In the genomic region with DNA sequence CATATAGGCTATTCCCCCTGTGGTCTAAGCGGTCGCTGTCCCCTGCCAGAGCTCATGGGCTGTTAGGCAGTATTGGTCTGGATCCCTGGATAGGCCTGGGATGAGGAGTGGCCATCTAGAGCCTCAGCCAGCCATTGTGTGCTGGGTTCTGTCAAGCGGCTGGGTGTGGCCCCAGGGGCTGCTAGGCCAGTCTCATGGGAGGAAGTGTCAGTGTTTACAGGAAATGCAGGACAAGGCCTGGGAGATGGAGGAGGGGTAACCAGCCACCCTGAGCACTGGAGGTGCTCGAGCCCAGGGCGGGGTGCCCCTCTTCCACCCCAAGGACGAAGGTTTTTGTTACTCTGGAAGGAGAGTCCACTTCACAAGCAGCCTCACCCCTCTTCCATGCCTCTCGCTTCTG, we compare ENCODE assay signal across 11 mouse cellular contexts. TPM values are rescaled to one million over a fixed set of nuclear protein-coding genes. Genes with fewer than 3 reads are reported as not detected.
DNase-seq lines count a peak whose midpoint lies in the region; ATAC-seq and TF ChIP-seq lines count a peak whose summit lies in the region.
"Had no signal": no experiment of that assay in that cellular context is flagged by ENCODE, and none has a peak within 500 bp of the region (broad histone marks: within the 10 kb centered on the region; RNA-seq: fewer than 3 reads in every experiment).

No protein-coding gene starts in this region.

- TF ChIP-seq CTCF in lung, embryonic 14.5 days (IDR thresholded peaks at IDR 0.05; ENCODE audit: low read depth): no peak
- no peak for TF ChIP-seq CTCF in forebrain, postnatal 0 days (IDR thresholded peaks at IDR 0.05; ENCODE audit: low read depth)

- H3K36me3 ChIP-seq in heart, embryonic 12.5 days: no peaks in the 10 kb centered on the region
- H3K36me3 ChIP-seq in lung, embryonic 14.5 days (ENCODE audit: insufficient read depth): no peaks in the 10 kb centered on the region
- H3K36me3 ChIP-seq in forebrain, embryonic 11.5 days (ENCODE audit: control insufficient read depth, insufficient read depth, low read length): no peaks in the 10 kb centered on the region
- H3K36me3 ChIP-seq in forebrain, postnatal 0 days (ENCODE audit: insufficient read depth): no peaks in the 10 kb centered on the region
- H3K36me3 ChIP-seq: heart, embryonic 13.5 days had no signal

- no peaks in the 10 kb centered on the region for H3K27me3 ChIP-seq in heart, embryonic 12.5 days (replicated peaks)
- no peaks in the 10 kb centered on the region for H3K27me3 ChIP-seq in lung, embryonic 14.5 days (ENCODE audit: insufficient read depth, low read length)
- H3K27me3 ChIP-seq in forebrain, embryonic 11.5 days (ENCODE audit: control insufficient read depth, insufficient read depth, low read length): no peaks in the 10 kb centered on the region
- H3K27me3 ChIP-seq in forebrain, postnatal 0 days (ENCODE audit: insufficient read depth, low read length): no peaks in the 10 kb centered on the region
- H3K27me3 ChIP-seq: heart, embryonic 13.5 days had no signal

- H3K9me3 ChIP-seq in heart, embryonic 12.5 days (replicated peaks): no peaks in the 10 kb centered on the region
- H3K9me3 ChIP-seq in lung, embryonic 14.5 days (ENCODE audit: low read depth, low read length): no peaks in the 10 kb centered on the region
- H3K9me3 ChIP-seq in forebrain, embryonic 11.5 days (ENCODE audit: control insufficient read depth, low read length): no peaks in the 10 kb centered on the region
- no peaks in the 10 kb centered on the region for H3K9me3 ChIP-seq in forebrain, postnatal 0 days (ENCODE audit: low read length)
- H3K9me3 ChIP-seq: heart, embryonic 13.5 days had no signal

- H3K4me3 ChIP-seq in heart, embryonic 12.5 days: no peak overlapping the region
- H3K4me3 ChIP-seq in lung, embryonic 14.5 days (ENCODE audit: low read depth, low read length): no peak overlapping the region
- H3K4me3 ChIP-seq in forebrain, embryonic 11.5 days (ENCODE audit: low read depth, low read length): no peak overlapping the region
- H3K4me3 ChIP-seq in forebrain, postnatal 0 days (ENCODE audit: low read depth, low read length): no peak overlapping the region
- H3K4me3 ChIP-seq: heart, embryonic 13.5 days had no signal

- intact Hi-C loops in heart, postnatal 25 days (cut with DNase I): loop anchor here (2.0 kb wide), 1 partner anchor 34 kb away; no protein-coding TSS in a partner anchor

- no peak; the same call in 1 of the 2 replicates for ATAC-seq in heart, embryonic 12.5 days (ENCODE audit: insufficient number of reproducible peaks, low FRiP score)
- no peak for ATAC-seq in lung, embryonic 14.5 days (ENCODE audit: insufficient read depth)
- no peak for ATAC-seq in forebrain, embryonic 11.5 days (replicated peaks; ENCODE audit: low FRiP score)
- ATAC-seq in forebrain, postnatal 0 days: no peak

- peaks cover 10% of the 10 kb centered on the region for H3K4me1 ChIP-seq in heart, embryonic 12.5 days (replicated peaks)
- H3K4me1 ChIP-seq in lung, embryonic 14.5 days (ENCODE audit: insufficient read depth): no peaks in the 10 kb centered on the region
- H3K4me1 ChIP-seq in forebrain, embryonic 11.5 days (replicated peaks; ENCODE audit: control insufficient read depth, insufficient read depth, low read length): no peaks in the 10 kb centered on the region
- no peaks in the 10 kb centered on the region; the same call in 1 of the 2 replicates for H3K4me1 ChIP-seq in forebrain, postnatal 0 days (ENCODE audit: insufficient read depth)

- peak; percentile 99 for DNase-seq in heart, adult 11 months
- peak; percentile 57 for DNase-seq in adrenal gland, adult 2 months
- DNase-seq in heart, postnatal 25 days (ENCODE audit: low spot score): peak; percentile 78
- peak; percentile 17 for DNase-seq in lung, embryonic 14.5 days
- DNase-seq in forebrain, embryonic 11.5 days (ENCODE audit: low spot score): no peak
- no peak for DNase-seq in forebrain, postnatal 0 days
- no peak for DNase-seq in left cerebral cortex, adult 8-10 months (ENCODE audit: low spot score in 2 of 2)
- DNase-seq: right cerebral cortex, postnatal 4 days had no signal

- WGBS in heart, embryonic 12.5 days: 68% methylated on average over 7 of the region's 7 CpGs
- WGBS in lung, embryonic 14.5 days: 58% methylated on average over 7 of the region's 7 CpGs
- WGBS in forebrain, embryonic 11.5 days: 77% methylated on average over 7 of the region's 7 CpGs
- WGBS in forebrain, postnatal 0 days: 89% methylated on average over 7 of the region's 7 CpGs

- H3K9ac ChIP-seq in heart, embryonic 12.5 days: no peak overlapping the region
- H3K9ac ChIP-seq in lung, embryonic 14.5 days: no peak overlapping the region
- no peak overlapping the region for H3K9ac ChIP-seq in forebrain, embryonic 11.5 days (ENCODE audit: low read length)
- H3K9ac ChIP-seq in forebrain, postnatal 0 days: no peak overlapping the region
- H3K9ac ChIP-seq: heart, embryonic 13.5 days had no signal

- H3K27ac ChIP-seq in heart, embryonic 12.5 days (ENCODE audit: poor library complexity, severe bottlenecking): no peak overlapping the region
- H3K27ac ChIP-seq in lung, embryonic 14.5 days (ENCODE audit: low read depth): no peak overlapping the region
- H3K27ac ChIP-seq in forebrain, embryonic 11.5 days (ENCODE audit: low read depth, low read length): no peak overlapping the region
- no peak overlapping the region for H3K27ac ChIP-seq in forebrain, postnatal 0 days (ENCODE audit: low read depth, low read length)
- H3K27ac ChIP-seq: heart, embryonic 13.5 days had no signal

- H3K4me2 ChIP-seq in heart, embryonic 12.5 days: no peak overlapping the region
- no peak overlapping the region for H3K4me2 ChIP-seq in lung, embryonic 14.5 days
- H3K4me2 ChIP-seq in forebrain, embryonic 11.5 days (ENCODE audit: low read depth, low read length, severe bottlenecking): no peak overlapping the region
- H3K4me2 ChIP-seq in forebrain, postnatal 0 days (ENCODE audit: low read depth): no peak overlapping the region
- H3K4me2 ChIP-seq: heart, embryonic 13.5 days had no signal

RNA-seq across cellular contexts. Expression of a gene that starts 36.3 kb away (rescaled TPM):
- polyA plus RNA-seq in heart, embryonic 12.5 days (2016; fragmentation: Nextera tagmentation; extraction: Ambion mirVana): 16.0 and 19.0 TPM in 2 replicates
- total RNA-seq in adrenal gland, adult 2 months (2021): 10 to 100 TPM; 13.1 to 18.5 TPM
- 7.4 and 7.7 TPM in 2 replicates for polyA plus RNA-seq in adrenal gland, adult 2 months (2012; rRNA removed)
- total RNA-seq in heart, postnatal 25 days (2021): 10 to 100 TPM; 24.2 to 26.8 TPM
- 15.6 and 16.9 TPM in 2 replicates for polyA plus RNA-seq in lung, embryonic 14.5 days (2014; fragmentation: Nextera tagmentation; extraction: Ambion mirVana)
- 6.3 and 6.6 TPM in 2 replicates for polyA plus RNA-seq in forebrain, embryonic 11.5 days (2014; fragmentation: Nextera tagmentation; extraction: Ambion mirVana)
- total RNA-seq in forebrain, postnatal 0 days (2014; rRNA removed): 9.3 and 13.0 TPM in 2 replicates
- polyA plus RNA-seq in forebrain, postnatal 0 days (2015; fragmentation: Nextera tagmentation; extraction: Ambion mirVana): 4.0 and 6.7 TPM in 2 replicates
- total RNA-seq in left cerebral cortex, adult 8-10 months (2022): 1 to 10 TPM; 4.9 to 6.1 (median 5.6) TPM
- polyA plus RNA-seq: C2C12 had no signal

Comparison
In these comparisons a context has a peak if more than half of its experiments do, and no peak if none do; other contexts are left out.
1. DNase-seq: peak in heart, adult 11 months (single experiment), adrenal gland, adult 2 months (single experiment), heart, postnatal 25 days (single experiment) and lung, embryonic 14.5 days (single experiment); none in forebrain, embryonic 11.5 days (single experiment), forebrain, postnatal 0 days (single experiment) and left cerebral cortex, adult 8-10 months (0 of 2).